Mouse (Mus musculus): ENCODE data around the gene Mgat4d. TPM values are rescaled to one million over a fixed set of nuclear protein-coding genes. Genes with fewer than 3 reads are reported as not detected.
A peak's percentile ranks its signal among the peaks of the same experiment; 100 is the strongest.
"Not testable (repeated sequence)": the region's sequence is repeated elsewhere in the genome, so short reads cannot be mapped to it uniquely, and the experiment has no call there.

The Mgat4d gene
- polyA plus RNA-seq (2015; fragmentation: Nextera tagmentation; extraction: Ambion mirVana): not detected in 2 replicates

DNA sequence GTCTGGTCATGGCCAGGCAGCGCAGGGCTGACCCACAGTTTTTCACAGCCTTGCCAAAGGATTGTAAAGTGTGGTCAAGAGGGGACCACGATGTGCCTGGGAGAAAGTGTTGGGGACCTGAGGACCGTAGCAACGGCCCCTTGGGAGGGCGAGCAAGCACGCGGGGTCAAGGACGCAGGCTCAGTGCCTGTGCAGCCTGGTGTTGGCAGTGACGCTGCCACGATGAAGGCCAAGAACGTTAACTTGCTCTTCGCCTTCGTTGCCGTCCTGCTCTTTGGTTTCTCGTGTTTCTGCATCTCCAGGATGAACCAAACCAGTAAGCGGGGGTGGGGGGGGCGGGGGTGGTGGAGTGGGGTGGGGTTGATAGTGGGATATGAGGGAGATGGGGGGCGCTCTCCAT, at the start of gene Mgat4d:
Gene Mgat4d, plus strand, starts transcription at position 209 of the 400 bp plus-strand sequence.
- Histone ChIP-seq H3K9me3 (no peaks in the 10 kb centered on the region), H3K4me3 (replicated peaks) (no peak within 1 kb of the TSS), H3K27ac (no peak within 1 kb of the TSS), H3K4me2 (no peak within 1 kb of the TSS), H3K4me1 (no peaks in the 10 kb centered on the region), H3K9ac (no peak within 1 kb of the TSS), H3K36me3 (no peaks in the 10 kb centered on the region), H3K27me3 (replicated peaks) (no peaks in the 10 kb centered on the region)
- WGBS: 77% methylated on average over 18 of the region's 18 CpGs
- no peak for ATAC-seq (ENCODE audit: insufficient read depth, low FRiP score, low read depth)

DNA sequence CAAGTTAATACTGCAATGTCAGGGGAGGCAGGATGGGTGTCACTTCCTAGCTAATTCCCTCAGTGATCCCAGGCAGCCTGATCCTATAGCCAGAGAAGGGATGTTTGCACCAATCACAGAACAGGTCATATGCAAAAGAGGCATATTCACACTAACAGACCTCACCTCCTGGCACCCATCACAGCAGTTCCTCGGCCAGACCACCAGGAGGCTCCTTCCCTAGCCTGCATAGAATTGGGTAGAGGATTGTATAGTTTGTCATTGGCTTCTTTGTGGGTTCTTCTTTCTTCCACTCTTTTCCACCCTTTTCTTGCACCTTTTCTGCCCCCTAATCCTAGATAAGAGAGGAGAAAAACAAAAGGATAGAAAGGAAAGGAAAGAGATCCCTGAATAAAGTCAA, 48.1 kb upstream of the Mgat4d start:
- WGBS: 45% methylated on average over 1 of the region's 1 CpGs
- no peak for ATAC-seq (ENCODE audit: insufficient read depth, low FRiP score, low read depth)
- Histone ChIP-seq H3K4me3 (replicated peaks) (no peak overlapping the region), H3K4me1 (no peaks in the 10 kb centered on the region), H3K36me3 (no peaks in the 10 kb centered on the region), H3K27ac (no peak overlapping the region), H3K9me3 (no peaks in the 10 kb centered on the region), H3K27me3 (replicated peaks) (no peaks in the 10 kb centered on the region), H3K9ac (no peak overlapping the region), H3K4me2 (no peak overlapping the region)

DNA sequence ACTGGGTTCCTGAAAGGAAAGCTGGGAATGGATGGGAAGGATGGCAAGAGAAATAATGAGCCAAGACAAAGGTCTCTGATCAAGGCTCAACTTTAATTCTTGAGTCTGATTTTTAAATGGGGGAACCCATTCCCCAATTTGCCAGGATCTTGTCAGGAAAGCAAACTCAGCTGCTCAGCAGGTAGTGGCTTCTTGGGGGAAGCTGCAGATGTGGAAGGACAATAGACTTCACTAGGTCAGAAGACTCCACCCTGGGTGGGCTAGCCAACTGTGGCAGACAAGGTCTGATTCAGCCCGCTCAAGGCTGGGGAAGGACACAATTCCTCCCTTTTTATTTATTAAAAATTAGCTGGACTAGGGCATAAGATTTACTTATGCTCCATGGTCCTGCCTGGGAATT, 43.3 kb upstream of the Mgat4d start:
- Histone ChIP-seq H3K4me2 (no peak overlapping the region), H3K4me1 (no peaks in the 10 kb centered on the region), H3K9me3 (no peaks in the 10 kb centered on the region), H3K27ac (no peak overlapping the region), H3K36me3 (no peaks in the 10 kb centered on the region), H3K27me3 (replicated peaks) (no peaks in the 10 kb centered on the region), H3K9ac (no peak overlapping the region), H3K4me3 (replicated peaks) (no peak overlapping the region)
- WGBS: 92% methylated on average over 1 of the region's 1 CpGs
- no peak for ATAC-seq (ENCODE audit: insufficient read depth, low FRiP score, low read depth)

DNA sequence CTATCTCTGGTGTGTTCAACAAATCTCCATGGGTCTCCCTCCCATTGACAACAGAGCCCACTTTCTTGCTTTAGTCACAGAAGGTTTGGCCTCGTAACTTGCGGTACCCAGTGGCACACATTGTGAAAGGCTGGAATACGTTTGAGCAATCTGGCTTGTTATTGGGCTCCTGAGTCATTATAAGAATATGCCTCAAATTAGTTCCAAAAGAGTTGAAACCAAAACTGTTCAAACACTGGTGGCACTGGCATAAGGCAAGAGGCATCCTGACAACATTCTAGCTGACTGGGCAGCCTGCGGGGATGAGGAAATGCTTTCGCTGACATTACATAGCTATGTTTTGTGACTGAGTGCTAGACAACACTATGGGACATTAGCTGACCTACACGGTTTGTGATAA, 38.4 kb upstream of the Mgat4d start:
- no peak overlapping the region for H3K27ac ChIP-seq
- no peak overlapping the region for H3K4me3 ChIP-seq (replicated peaks)
- no peaks in the 10 kb centered on the region for H3K4me1 ChIP-seq
- WGBS: 89% methylated on average over 6 of the region's 6 CpGs
- no peak for ATAC-seq (ENCODE audit: insufficient read depth, low FRiP score, low read depth)
- no peak overlapping the region for H3K4me2 ChIP-seq
- no peaks in the 10 kb centered on the region for H3K27me3 ChIP-seq (replicated peaks)
- H3K9ac ChIP-seq: no peak overlapping the region
- no peaks in the 10 kb centered on the region for H3K9me3 ChIP-seq
- H3K36me3 ChIP-seq: no peaks in the 10 kb centered on the region

DNA sequence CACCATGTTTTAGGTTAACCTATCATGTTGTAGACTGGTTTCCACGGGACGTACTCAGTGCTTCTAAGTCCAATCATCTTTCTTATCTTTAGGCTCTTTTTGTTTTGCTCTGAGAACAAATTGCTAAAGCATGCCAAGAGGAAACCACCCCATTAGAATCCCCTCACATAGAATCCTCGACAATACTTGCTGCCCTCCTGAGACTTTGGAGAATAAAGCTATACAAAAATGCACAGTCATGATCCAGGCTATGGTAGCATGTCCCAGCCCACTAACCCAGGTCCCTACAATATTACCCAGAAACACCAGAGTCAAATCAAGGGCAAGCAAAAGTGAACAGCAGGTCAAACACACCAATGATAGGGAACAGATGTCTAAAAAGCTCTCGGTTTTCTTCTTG, 33.2 kb upstream of the Mgat4d start:
- H3K4me2 ChIP-seq; H3K36me3 ChIP-seq; H3K9ac ChIP-seq; H3K27ac ChIP-seq; H3K9me3 ChIP-seq; H3K4me3 ChIP-seq (replicated peaks); ATAC-seq (ENCODE audit: insufficient read depth, low FRiP score, low read depth); H3K27me3 ChIP-seq (replicated peaks); H3K4me1 ChIP-seq: not testable (repeated sequence)
- WGBS: 79% methylated on average over 4 of the region's 4 CpGs

DNA sequence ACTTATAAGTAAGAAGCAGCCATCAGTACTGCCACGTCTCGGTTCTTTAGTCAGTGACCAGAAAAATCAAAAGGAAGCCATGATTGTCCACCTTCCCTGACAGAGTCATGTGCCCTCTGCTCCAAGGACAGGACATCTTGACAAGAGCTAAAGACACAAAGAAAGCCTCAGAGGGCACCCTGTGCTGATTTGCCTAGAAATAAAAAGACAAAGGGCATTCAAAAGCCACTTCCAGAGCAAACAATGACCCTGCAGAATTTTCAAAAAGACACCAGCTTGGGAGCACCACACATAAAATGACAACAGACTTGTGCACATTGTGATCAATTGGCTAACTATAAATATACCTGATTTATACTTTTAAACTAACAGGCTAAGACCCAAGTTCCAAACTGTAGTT, 32.6 kb upstream of the Mgat4d start:
- ATAC-seq (ENCODE audit: insufficient read depth, low FRiP score, low read depth): no peak
- H3K4me1 ChIP-seq: no peaks in the 10 kb centered on the region
- H3K27me3 ChIP-seq (replicated peaks): no peaks in the 10 kb centered on the region
- H3K4me2 ChIP-seq: no peak overlapping the region
- 81% methylated on average over 2 of the region's 2 CpGs for WGBS
- no peak overlapping the region for H3K9ac ChIP-seq
- peaks cover 4% of the 10 kb centered on the region; the same call in 1 of the 2 replicates for H3K36me3 ChIP-seq
- no peak overlapping the region for H3K4me3 ChIP-seq (replicated peaks)
- H3K27ac ChIP-seq: no peak overlapping the region
- H3K9me3 ChIP-seq: no peaks in the 10 kb centered on the region

DNA sequence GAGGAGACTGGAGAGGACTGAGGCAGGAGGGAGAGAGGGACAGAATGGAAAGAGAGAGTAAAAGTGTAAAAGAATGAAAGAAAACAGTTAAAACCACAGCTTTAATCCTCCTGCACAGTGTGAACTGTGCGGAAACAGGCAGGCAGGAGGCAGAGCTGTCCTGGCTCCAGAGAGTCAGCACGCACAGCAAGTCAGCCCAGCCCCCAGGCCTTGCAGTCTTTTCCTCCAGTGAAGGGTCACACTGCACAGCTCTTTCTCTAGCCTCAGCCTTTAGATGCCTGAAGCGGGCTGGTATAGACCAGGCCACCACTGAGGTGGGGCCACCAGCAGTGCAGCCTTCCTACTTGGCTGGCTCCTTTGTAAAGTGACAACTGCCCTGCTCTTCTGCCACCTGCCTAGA, 27.7 kb upstream of the Mgat4d start:
- Histone ChIP-seq H3K9me3 (no peaks in the 10 kb centered on the region), H3K27ac (no peak overlapping the region), H3K4me1 (no peaks in the 10 kb centered on the region), H3K27me3 (replicated peaks) (no peaks in the 10 kb centered on the region), H3K36me3 (peaks cover 16% of the 10 kb centered on the region), H3K4me3 (replicated peaks) (no peak overlapping the region), H3K9ac (no peak overlapping the region), H3K4me2 (no peak overlapping the region)
- ATAC-seq (ENCODE audit: insufficient read depth, low FRiP score, low read depth): no peak
- WGBS: 93% methylated on average over 3 of the region's 3 CpGs

DNA sequence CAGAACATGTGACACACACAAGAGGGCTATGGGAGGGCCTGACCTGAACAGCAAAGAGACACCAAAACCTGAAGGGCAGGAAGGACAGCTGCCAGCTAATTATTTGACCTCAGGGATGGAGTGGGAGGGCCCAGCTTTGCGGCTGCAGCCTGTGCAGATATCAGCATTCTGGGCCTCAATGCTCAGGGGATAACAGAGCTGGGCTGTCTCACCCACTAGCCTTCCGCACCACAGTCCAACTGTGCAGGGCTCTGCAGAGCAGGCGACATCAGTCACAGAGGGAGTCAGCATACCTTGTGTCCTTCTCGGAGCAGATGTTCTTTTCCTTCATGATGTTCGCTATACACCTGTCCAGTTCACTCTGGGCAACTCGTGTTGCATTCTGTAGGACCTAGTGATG, 25.9 kb upstream of the Mgat4d start:
- ATAC-seq (ENCODE audit: insufficient read depth, low FRiP score, low read depth): no peak

DNA sequence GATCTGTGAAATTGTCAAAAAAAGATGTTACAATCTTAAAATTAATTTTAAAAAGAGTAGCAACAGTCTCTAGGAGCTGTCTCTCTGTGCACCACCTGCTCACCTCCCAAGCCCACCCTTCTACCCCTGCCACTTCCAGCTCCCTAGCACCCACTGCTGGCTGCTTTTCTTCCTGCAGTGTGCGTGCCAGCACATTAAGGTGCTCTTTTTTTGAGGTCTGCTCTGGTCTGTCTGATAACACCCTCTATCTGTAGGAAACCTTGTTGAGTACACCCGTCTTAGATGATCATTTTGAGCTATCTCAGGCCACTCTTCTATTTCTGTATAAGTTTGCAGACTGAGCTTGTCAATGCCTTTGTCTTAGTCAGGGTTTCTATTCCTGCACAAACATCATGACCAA, 25.2 kb upstream of the Mgat4d start:
- Histone ChIP-seq H3K9ac (no peak overlapping the region), H3K4me1 (no peaks in the 10 kb centered on the region), H3K27ac (no peak overlapping the region), H3K4me2 (no peak overlapping the region), H3K27me3 (replicated peaks) (no peaks in the 10 kb centered on the region), H3K9me3 (no peaks in the 10 kb centered on the region), H3K36me3 (peaks cover 13% of the 10 kb centered on the region), H3K4me3 (replicated peaks) (no peak overlapping the region)
- ATAC-seq (ENCODE audit: insufficient read depth, low FRiP score, low read depth): no peak
- WGBS: 83% methylated on average over 2 of the region's 2 CpGs

More for the DNA sequence above, 25.9 kb upstream of the Mgat4d start:
- Histone ChIP-seq H3K27ac (no peak overlapping the region), H3K9me3 (no peaks in the 10 kb centered on the region), H3K27me3 (replicated peaks) (no peaks in the 10 kb centered on the region), H3K36me3 (peaks cover 13% of the 10 kb centered on the region), H3K4me2 (no peak overlapping the region), H3K9ac (no peak overlapping the region), H3K4me3 (replicated peaks) (no peak overlapping the region), H3K4me1 (no peaks in the 10 kb centered on the region)
- WGBS: 91% methylated on average over 6 of the region's 6 CpGs

DNA sequence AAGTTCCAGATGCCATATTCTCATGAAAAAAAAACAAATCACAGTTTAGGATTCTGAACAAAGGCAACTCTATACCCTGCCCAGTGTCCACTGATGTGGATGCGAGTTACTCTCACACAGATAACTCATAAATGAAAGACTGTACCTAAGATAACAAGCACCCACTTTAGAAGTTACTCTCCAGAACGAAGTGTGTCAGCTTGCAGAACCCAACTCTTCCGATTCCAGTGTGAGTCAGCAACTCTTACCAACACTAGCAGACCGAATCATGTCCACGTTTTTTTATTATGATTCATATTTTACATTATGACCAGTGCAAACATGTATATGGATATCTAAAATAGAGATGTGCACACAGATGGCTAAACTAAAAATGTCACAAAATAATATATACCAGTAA, 20.4 kb upstream of the Mgat4d start:
- Histone ChIP-seq H3K27ac (no peak overlapping the region), H3K9ac (no peak overlapping the region), H3K4me3 (replicated peaks) (no peak overlapping the region), H3K4me2 (no peak overlapping the region), H3K9me3 (no peaks in the 10 kb centered on the region), H3K4me1 (peaks cover 2% of the 10 kb centered on the region; the same call in 1 of the 2 replicates), H3K27me3 (replicated peaks) (no peaks in the 10 kb centered on the region), H3K36me3 (peaks cover 4% of the 10 kb centered on the region; the same call in 1 of the 2 replicates)
- no peak for ATAC-seq (ENCODE audit: insufficient read depth, low FRiP score, low read depth)
- 89% methylated on average over 5 of the region's 5 CpGs for WGBS

DNA sequence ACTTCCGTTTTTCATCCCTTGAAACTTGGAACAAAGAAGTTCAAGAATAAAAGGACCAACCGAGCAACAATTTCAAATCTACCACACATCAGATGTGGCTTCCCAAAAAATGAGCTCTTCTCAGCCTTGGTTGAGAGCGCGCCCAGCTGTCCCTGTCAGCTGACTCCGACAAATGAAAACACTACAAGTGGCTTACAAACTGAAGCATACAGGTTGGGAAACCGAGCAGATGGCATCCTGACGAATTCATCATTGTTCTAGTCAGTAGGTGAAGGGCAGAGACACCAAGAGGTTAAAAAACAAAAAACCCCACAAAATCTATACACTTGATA, 16.7 kb upstream of the Mgat4d start:
- no peak for ATAC-seq (ENCODE audit: insufficient read depth, low FRiP score, low read depth)

DNA sequence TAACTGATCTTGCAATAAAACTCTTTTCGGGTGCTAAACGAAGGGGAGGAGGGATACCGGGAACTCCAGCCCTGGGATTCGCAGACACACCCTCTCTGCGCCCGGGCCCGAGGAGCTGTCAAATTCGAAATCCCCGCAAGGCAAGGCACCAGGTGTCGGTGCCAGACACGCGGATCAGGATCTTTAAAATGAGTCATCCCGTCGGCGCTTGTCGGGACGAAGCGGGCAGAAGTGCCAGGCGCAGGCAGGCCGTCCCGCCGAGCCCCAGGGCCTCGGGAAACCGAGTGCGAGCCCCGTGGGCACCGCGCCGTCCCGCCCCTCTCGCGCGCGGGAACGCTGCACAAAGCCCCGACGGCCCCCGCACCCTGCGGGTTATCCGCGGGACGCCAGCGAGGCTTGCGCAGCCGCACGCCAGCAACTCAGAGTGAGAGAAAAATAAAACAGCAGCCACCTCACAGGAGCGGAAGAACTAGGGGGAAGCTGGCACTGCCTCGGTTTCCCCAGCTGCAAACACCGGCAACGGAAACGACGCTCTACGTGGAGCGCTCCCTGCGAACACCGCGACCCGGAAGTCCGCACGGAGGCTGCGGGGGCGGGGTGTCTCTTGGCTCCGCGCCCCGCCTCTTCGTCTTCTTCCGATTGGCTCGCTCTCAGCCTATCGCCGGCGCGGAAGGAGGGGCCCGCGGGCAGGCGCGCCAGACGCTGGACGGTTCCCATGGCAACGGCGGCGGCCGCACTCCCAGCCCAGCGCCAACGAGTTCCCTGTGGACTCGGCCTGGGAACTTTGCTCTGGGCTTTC, 16.2 kb upstream of the Mgat4d start, which contains the start of gene Elmod2:
Gene Elmod2, minus strand, starts transcription at position 588 of the 799 bp plus-strand sequence.
- Histone ChIP-seq H3K9me3 (no peaks in the 10 kb centered on the region), H3K4me2 (peak within 1 kb of the TSS; percentile 87), H3K36me3 (no peaks in the 10 kb centered on the region; the same call in 1 of the 2 replicates), H3K27ac (peak within 1 kb of the TSS; percentile 55), H3K4me3 (replicated peaks) (peak within 1 kb of the TSS; percentile 89), H3K27me3 (replicated peaks) (no peaks in the 10 kb centered on the region), H3K9ac (peak within 1 kb of the TSS; percentile 78), H3K4me1 (peaks cover 4% of the 10 kb centered on the region; the same call in 1 of the 2 replicates)
- ATAC-seq (ENCODE audit: insufficient read depth, low FRiP score, low read depth): peak; percentile 99
- WGBS: under 1% methylated on average over 84 of the region's 85 CpGs

More for the DNA sequence above, 16.7 kb upstream of the Mgat4d start:
- Histone ChIP-seq H3K9ac (peak overlapping the region; percentile 78; the same call in 1 of the 2 replicates), H3K4me1 (peaks cover 4% of the 10 kb centered on the region; the same call in 1 of the 2 replicates), H3K9me3 (no peaks in the 10 kb centered on the region), H3K36me3 (no peaks in the 10 kb centered on the region; the same call in 1 of the 2 replicates), H3K27me3 (replicated peaks) (no peaks in the 10 kb centered on the region), H3K4me3 (replicated peaks) (peak overlapping the region; percentile 89), H3K4me2 (peak overlapping the region; percentile 87), H3K27ac (peak overlapping the region; percentile 55; the same call in 1 of the 2 replicates)
- WGBS: 10% methylated on average over 7 of the region's 7 CpGs
